Mouse (Mus musculus): ENCODE measurements at regions not wholly inside any gene's neighbourhood (a gene's known extent, or its start where the extent isn't known, plus 50 kb on each side); places are given as distances from the start of the nearest gene placed in this dataset.

DNA sequence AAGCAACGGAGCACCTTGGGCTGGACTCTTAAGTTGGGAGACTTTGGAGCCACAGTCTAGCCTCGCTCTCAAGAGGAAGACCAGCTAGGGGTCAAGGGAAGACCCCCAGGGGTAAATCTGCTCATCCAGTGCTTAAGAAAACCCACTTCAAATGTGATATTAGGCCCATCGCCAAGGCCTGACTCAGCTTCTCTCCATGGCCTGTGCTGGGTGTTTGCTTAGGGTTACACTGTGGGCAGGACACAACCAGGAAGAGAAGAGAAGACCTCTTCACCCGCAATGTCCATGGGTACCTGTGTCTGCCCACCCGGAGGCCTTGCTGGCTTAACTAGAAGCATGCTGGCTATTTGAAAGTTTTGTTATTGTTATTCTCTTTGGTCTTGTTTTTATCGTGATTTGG lies 151.0 kb upstream of the Tmc1 start:
- no peak for ATAC-seq (ENCODE audit: poor library complexity, severe bottlenecking)

DNA sequence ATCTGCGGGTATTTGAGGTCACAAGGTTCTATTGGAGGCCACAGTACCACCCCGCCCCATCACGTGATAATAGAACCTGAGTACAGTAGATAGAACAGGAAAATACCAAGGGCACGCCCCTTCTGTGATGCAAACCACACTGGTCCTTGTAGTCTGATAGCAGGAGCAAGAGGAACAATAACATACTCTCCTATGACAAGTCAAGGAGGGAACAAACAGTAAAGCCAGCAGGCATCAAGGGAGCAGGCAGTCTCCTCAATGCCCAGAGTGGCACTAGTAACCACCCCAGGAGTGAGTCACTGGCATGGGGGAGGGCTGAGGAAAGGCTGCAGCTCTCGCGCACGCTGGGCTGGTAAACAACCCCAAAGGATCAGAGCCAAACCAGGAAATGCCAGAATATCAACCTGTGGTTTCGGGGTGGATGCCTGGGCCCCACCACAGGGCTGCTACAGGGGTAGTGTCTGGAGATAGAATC lies 150.5 kb upstream of the Tmc1 start:
- ATAC-seq (ENCODE audit: poor library complexity, severe bottlenecking), result peak; percentile 77

DNA sequence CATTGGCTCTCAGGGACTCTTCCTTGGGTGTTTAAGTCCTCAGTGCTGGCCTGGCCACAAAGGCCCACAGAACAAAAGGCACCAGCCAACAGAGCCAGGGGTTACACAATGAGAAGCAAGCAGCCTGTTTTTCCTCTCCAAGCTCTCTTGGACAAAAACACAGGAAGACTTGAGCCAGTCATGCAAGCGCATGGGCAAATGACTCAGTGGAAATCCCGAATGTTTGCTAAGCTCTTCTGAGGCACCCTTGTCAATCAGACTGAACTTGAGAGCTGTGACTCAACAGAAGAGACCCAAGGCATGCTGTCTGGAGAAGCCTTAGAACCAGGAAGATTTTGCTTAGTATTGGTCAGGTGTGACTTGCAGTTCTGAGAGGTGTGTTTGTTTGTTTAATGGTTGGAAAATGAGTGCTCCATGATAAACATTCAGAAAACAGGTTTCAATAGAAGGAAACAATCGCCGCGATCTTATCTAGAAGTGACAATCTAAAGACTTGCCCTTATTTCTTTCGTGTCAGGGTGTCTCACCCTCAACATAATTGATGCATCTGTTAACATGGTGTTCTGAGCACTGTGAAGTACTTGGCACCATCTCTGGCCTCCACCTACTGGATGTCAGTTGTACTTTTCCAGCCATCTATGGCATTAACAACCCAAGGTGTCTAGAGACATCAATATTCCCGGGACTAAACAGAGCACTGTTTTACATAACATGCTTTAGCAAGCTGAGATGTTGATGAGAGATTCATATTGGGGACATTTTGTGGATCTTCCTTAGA lies 124.0 kb upstream of the Tmc1 start:
- no peak for ATAC-seq (ENCODE audit: poor library complexity, severe bottlenecking)

DNA sequence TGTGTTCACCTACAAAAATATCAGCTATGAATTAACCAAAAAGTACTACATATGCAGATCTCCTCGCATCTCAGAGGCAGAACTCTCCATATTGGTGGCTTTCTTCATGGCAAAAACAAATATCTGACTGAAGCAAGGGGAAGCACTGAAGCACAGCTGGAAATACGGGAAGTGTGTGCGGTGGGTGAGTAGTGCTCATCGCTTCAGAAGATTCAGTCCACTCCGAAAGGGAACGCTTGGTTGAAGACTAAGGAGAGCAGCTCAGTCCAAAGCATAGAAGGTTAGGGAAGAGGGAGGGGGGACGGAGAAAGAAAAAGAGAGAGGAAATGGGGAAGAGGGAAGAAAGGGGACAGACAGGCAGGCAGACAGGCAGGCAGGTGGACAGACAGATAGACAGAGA lies 114.4 kb upstream of the Tmc1 start:
- no peak for ATAC-seq (ENCODE audit: poor library complexity, severe bottlenecking)

DNA sequence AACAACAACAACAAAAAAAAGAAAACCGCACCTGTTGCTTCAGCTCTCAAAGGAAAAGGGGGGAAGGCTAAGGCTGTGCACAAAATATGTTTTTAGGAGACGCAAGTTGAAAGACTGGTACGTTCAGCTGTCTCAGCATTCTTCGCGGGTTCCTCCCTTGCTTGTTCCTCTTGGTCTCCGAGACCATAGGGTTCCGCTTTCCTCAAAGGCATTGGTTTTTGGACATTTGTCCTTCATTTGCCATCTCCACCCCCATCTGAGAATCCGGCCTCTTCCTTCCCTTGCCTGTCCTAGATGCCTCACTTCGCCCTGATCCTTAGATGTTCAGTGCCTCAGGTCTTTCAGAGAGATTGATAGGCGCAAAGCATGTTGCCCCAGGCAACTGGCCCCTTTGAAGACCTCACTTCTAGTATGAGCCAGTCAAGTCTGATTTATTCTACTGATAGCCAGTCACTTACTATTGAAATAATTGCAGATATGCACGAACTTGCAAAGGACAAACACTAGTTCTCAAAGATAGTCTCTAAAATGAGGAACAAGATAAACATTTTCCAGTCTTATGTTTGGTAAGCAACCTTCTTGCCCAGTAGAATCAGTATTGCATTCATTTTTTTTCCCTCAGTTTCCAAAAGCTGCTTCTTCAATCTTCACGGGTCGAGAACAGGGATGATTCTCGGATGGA lies 112.6 kb upstream of the Tmc1 start:
- ATAC-seq (ENCODE audit: poor library complexity, severe bottlenecking), result no peak

DNA sequence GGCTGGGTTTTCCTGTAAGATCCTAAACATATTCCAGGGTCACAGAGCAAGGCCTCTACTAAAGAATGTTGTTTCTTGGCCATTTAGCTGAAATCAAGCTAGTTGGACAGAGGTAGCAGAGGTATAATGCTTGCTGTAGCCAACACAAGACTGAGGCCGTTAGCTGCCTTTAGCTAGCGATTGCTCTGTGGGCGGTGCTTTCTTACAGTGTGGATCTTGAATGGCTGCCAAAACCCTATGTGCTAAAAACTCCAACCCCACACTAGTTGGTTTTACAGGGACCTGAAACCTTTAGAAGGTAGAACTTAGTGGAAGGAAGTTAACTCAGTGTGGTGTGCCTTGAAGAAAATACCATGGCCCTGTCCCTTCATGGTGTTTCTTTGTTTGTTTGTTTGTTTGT lies 110.9 kb upstream of the Tmc1 start:
- peak; percentile 33 for ATAC-seq (ENCODE audit: poor library complexity, severe bottlenecking)

DNA sequence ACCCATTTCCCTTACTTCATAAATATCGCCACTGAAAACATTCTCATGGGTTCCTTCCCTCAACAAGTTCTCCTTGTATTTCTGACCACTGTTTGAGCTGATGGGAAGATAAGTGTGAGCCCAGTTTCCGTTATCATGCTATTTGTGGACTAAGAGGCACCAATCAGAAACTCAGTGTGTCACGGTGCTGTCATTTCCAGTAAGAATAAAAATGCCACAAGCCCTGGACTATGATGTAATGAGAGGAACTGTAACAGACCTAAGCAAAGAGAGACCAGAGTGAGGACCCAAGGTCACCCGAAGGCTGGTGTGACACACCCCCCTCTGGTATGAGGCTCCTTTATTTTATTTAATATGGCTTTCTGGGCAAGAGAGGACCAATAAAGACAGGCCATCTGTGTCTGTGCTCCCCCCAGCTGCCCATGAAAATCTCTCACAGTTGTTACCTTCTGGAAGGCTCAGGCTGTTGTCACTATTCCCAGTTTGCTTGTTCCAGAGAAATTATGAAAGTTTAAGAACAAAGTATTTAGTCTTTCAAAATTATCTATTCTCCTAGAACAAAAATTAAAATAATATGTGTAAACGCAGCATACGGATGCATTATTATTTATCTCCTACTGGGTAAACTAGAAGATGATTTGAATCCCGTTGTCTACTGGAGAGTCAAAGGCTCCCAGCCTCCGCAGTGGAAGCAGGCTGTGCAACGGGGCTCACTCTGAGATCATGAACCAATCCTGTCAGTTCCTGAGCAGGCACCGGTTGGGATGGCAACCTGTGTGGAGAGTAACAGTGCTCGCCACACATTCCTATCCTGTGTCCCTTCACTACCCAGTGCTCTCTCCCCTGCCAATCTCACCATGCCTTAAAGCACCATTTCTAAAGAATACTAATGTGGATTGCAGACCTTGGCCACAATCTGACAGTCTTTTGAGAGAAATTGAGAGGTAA lies 99.9 kb upstream of the Tmc1 start:
- 0 out of 2 replicates have a peak, but pooled peaks have one; percentile 8 for ATAC-seq (ENCODE audit: poor library complexity, severe bottlenecking)

DNA sequence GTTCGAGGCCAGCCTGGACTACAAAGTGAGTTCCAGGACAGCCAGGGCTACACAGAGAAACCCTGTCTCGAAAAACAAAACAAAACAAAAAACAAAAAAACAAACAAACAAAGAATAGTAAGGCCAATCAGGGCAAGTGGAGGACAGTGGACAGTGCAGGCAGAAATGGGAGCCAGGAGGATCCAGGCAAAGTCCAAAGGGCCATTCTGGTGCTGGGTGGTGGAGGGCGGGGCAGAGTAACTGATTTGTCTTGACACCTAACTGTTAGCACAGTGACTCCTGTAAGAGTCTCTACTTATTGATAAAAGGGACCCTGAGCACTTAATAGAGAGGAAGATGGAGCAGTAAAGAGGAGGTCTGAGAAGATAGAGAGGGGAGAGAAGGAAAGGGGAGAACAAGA lies 98.8 kb upstream of the Tmc1 start:
- ATAC-seq (ENCODE audit: poor library complexity, severe bottlenecking), result no peak

DNA sequence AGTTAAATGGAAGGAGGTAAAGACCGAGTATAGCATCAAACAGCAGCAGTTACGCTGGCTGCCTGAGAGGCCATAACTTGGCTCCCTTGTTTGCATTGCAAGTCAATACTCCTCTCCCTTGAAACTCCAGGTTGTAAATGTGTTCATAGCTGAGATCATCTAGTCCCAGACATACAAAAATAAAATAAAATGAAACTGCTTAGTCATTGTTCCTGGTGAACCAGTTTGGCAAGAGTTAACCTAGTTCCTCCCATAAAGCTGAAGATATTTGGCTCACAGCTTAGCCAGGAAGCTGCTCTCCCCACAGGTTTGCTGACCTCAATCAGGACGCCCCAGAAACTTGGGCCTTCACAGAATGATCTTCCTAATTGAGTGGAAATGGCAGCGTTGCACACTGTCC lies 97.9 kb upstream of the Tmc1 start:
- ATAC-seq (ENCODE audit: poor library complexity, severe bottlenecking), result peak; percentile 67

DNA sequence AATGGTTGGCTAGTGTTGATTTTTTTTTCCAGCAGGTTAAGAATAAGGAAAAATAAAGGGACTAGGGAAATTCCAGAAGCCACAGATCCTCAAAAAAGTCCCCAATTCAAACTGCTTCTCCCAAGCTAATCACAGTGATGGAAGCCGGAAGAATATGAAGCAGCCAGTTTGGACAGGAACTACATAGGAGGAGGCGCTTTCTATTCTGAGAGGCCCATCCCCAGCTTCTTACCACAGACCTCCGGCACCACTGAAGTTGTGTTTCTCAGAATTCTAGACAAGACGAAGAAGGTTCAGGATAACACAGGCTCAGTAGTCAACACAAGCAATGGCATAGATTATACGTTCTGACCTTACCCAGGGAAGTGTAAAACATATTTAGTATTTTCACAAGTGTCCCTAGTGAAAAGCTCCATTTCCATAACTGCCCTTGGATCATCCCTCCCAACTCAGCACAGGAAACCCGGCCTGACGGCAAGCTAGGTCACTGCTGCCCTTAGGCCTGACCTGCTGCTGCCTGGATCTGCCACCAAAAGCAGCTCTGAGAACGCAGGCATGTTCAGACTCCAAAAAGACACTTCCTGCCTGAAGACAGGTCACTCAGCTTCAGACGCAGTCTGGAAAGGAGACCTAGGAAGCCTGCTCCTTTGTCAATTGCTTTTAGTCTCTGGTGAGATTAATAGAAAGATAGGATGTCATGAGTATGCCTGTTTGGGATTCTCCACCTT lies 97.2 kb upstream of the Tmc1 start:
- ATAC-seq (ENCODE audit: poor library complexity, severe bottlenecking), result peak; percentile 70

DNA sequence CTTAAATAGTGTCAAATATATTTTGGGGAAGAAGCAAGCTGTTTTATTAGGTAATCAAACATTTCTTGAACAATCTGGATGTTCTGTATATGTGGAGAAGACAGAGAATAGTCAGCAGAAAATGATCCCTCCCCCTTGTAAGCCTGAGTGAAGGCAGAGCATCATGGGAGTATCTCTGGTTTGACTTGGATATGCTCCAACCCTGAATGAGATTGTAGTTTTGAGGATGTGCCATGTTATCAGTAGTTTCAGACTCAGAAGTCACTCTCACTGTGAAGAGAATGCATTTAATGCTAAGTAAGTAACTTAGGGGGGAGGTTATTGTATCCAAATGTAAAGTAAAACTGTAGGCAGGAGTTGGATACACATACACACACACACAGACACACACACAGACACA lies 95.3 kb upstream of the Tmc1 start:
- no peak for ATAC-seq (ENCODE audit: poor library complexity, severe bottlenecking)

DNA sequence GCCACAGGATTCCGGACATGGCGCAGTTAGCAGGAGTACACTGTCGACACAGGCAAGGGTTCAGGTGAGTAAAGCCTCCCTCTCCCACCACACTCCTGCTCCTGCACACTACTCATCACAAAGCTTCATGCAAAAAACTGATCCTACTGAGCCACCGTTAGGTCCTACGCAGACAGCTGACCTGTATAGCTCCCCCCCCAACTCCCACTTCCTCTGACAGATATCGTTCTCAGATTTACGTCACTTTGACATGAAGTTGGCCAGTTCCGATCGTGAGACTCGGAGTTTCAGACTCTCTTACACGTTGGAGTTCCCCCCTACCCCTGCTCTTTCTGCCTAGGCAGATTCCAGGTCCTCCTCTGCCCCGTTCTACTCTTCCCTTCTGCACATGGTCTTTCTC lies 91.6 kb upstream of the Tmc1 start:
- ATAC-seq (ENCODE audit: poor library complexity, severe bottlenecking), result peak; percentile 85

DNA sequence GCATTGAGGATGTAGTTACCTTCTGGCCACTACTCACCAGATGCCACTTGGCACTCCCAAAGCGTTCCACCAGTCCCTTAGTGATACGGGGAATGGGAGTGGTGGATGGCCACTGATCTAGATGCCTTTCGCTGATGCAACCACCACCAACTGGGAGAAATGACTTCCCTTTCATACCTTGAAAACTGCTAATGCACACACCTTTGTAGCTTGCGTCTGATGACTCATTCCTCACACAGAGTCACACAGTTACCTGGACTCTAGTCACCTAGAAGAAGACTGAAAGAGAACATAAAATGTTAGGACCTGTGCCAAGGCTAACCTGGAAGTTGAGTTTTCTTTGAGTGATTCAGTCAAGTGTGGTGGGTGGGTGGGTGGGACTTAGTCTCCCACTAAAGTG lies 90.0 kb upstream of the Tmc1 start:
- no peak for ATAC-seq (ENCODE audit: poor library complexity, severe bottlenecking)

DNA sequence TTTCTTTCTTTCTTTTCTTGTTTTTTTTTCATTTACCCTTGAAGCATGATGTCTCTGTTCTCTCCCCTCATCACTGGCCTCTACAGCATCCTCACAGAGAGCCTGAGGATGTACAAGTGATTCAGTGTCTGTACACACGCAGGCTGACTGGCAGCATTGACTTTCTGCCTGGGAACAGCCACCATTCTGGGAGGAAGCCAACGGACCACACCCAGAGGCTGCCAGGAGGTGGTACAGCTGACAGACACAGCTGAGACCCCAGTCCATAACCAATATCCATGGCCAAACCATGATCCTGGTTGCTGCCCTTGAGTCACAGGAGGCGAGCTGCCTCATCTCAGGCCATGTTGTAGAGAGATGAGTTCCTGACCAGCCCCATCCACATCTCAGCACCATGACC lies 88.5 kb upstream of the Tmc1 start:
- ATAC-seq (ENCODE audit: poor library complexity, severe bottlenecking), result no peak

DNA sequence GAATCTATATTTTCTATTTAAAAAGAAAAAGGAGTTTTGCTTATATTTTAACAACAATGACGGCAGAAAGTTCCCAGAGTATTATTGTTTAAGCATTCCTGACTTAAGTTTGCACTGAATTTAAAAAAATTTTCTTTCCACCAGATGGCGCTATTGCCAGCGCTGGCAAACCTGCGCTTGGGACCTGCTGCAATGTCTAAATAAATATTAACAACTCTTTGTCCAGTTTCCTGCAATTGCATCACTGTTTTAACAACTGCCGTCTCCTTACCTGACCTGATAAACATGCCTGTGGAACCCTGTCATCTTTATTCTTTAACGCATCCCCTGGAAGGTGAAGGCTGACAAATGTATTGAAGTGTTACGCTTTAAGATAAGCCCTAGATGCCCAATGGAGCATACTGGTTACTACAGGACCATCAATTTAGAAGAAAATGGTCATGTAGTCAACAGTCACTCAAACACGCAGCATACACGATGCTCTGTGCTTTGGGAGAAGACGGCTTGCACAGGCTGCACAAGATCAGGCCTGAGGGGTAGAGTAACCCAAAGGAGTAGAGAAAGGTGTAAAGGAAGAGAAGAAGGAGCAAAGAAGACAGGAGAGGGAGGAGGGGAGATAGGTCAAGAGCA lies 83.6 kb upstream of the Tmc1 start:
- peak; percentile 32 for ATAC-seq (ENCODE audit: poor library complexity, severe bottlenecking)

DNA sequence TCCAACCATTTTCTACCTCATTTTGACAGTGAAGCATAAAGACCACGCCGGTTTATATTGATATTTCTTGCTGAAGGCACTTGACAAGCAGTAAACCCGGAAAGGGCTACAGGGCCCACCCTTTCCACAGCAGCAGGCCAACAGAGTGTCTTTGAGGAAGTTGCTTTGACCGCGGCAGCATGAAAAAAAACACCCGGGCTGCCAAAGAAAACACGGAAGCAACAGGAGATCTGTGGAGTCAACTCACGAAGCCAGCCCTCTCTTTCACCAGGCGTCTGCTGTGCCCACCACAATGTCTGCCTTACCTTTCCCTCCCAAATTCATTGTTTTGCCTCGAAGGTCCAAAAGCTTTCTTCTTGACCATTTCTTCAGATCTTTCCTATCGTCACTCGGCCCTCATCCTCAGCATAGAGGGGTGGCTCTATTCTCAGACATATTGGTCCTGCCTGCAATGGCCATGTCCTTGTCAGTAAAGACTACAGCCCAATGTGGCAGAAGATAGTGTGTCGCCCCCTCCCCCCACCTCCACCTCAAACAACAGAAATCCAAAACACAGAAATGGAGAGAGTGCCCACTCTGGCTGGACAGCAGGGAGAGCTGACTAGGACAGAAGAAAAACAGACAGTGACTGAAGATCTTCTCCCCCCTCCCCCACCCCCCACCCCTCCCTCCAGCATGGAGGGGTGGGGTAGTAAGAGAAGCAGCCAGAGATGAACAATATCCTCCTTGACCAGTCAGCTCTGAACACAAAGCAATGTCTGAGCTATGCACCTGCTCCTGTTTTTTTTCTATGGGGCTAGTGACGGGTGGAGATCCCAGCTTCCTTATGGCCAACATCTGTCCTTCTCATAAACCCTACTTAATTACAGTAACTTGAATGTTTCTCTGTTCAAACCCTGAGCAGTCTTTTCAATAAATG lies 82.8 kb upstream of the Tmc1 start:
- peak; percentile 66 for ATAC-seq (ENCODE audit: poor library complexity, severe bottlenecking)

DNA sequence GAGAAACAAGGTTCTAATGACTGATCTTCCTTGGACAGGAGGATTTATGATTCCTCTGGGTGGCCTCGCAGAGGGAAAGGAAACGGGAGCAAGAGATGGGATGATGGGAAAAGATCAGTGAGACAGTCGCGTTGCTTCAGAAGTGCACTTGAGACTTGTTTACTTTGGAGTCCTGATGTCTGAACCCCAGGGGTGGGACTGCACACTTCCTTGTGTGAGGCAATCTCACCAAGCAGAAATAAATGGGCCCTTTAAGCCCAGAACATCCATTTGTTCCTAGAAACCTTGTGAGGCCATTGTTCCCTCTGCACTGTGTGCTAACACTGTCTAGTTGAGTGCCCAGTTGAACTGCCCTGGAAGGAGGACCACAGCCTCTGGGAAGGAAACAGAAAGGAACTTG lies 81.5 kb upstream of the Tmc1 start:
- 0 out of 2 replicates have a peak, but pooled peaks have one; percentile 4 for ATAC-seq (ENCODE audit: poor library complexity, severe bottlenecking)

DNA sequence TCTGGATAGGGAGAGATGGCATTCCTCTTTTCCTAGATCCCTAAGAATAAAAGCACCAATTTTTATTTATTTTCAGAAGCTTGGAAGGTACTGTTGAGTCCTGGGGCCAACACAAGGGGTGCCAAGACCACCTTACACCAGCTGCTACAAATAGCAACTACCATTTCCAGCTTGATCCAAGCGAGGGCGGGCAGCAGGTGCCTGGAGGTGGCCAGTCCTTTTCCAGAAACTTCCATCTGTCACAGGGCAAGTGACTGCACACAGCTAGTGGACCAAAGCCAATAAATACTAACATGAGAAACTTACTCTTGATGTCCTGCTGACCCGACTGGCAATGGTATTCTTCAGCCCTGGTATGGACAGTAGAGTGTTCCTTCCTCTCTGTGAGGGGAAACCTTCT lies 80.0 kb upstream of the Tmc1 start:
- no peak for ATAC-seq (ENCODE audit: poor library complexity, severe bottlenecking)

DNA sequence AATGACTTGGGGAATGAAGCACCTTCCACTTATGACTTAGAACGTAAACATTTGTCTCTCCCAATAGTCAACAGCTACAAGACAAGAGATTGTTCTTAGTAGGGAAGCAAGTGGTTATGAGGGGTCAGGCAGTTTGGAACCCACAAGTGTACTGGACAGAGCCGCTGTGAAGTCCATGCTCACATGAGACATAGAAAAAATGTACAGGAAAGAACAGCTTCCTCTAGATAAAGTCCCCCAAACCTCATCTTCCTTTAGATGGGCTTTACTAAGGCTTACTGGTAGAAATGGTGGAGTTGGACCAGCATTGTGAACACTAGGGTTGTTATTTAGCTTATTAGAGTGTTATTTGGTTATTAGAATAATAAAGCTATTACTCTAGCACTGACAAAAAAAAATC lies 78.6 kb upstream of the Tmc1 start:
- ATAC-seq (ENCODE audit: poor library complexity, severe bottlenecking), result no peak

All from megakaryocyte, adult 5-6 weeks (primary cell).